In genomic region chr2:80446308-80447151, GRCm38 (mm10) we compare ENCODE assay signal across 8 mouse cellular contexts. TPM values are rescaled to one million over a fixed set of nuclear protein-coding genes. Genes with fewer than 3 reads are reported as not detected.
DNase-seq lines count a peak whose midpoint lies in the region; ATAC-seq and TF ChIP-seq lines count a peak whose summit lies in the region.

No protein-coding gene starts in this region.

- WGBS in hindbrain, postnatal 0 days: 1% methylated on average over 53 of the region's 54 CpGs
- WGBS in midbrain, embryonic 14.5 days: under 1% methylated on average over 54 of the region's 54 CpGs

- peak overlapping the region; percentile 100 for H3K4me2 ChIP-seq in hindbrain, postnatal 0 days (ENCODE audit: low read depth, low read length)
- H3K4me2 ChIP-seq in midbrain, embryonic 14.5 days (ENCODE audit: low read length): peak overlapping the region; percentile 100

- H3K9ac ChIP-seq in hindbrain, postnatal 0 days (replicated peaks; ENCODE audit: low read length): peak overlapping the region; percentile 51
- H3K9ac ChIP-seq in midbrain, embryonic 14.5 days (replicated peaks; ENCODE audit: low read length): peak overlapping the region; percentile 57

- H3K9me3 ChIP-seq in erythroblast, embryonic 14.5 days (ENCODE audit: control insufficient read depth, low read length): peaks cover 5% of the 10 kb centered on the region; the same call in 1 of the 2 replicates
- no peaks in the 10 kb centered on the region for H3K9me3 ChIP-seq in hindbrain, postnatal 0 days (ENCODE audit: low read length)
- H3K9me3 ChIP-seq in midbrain, embryonic 14.5 days (ENCODE audit: control insufficient read depth, low read length): peaks cover 5% of the 10 kb centered on the region; the same call in 1 of the 2 replicates

- no peak for ATAC-seq in erythroblast, adult 5-6 weeks (replicated peaks; ENCODE audit: low FRiP score, poor library complexity, severe bottlenecking)
- ATAC-seq in hindbrain, postnatal 0 days: peak; percentile 64
- peak; percentile 56 for ATAC-seq in midbrain, embryonic 14.5 days (ENCODE audit: low FRiP score, low TSS enrichment)

- H3K4me3 ChIP-seq in erythroblast, embryonic 14.5 days (replicated peaks): peak overlapping the region; percentile 3
- H3K4me3 ChIP-seq in hindbrain, postnatal 0 days (ENCODE audit: low read length): peak overlapping the region; percentile 62
- H3K4me3 ChIP-seq in midbrain, embryonic 14.5 days (replicated peaks; ENCODE audit: low read depth, low read length): peak overlapping the region; percentile 63
- peak overlapping the region; percentile 54 for H3K4me3 ChIP-seq in testis, adult 2 months (ENCODE audit: control insufficient read depth, low read depth, low read length)

- no peak for TF ChIP-seq CTCF in hindbrain, postnatal 0 days (IDR thresholded peaks at IDR 0.05; ENCODE audit: low read depth)
- no peak for TF ChIP-seq CTCF in testis, adult 2 months (IDR thresholded peaks at IDR 0.05; ENCODE audit: control insufficient read depth, insufficient read depth, insufficient replicate concordance, low read depth, low read length)

- no peaks in the 10 kb centered on the region for H3K4me1 ChIP-seq in erythroblast, embryonic 14.5 days (ENCODE audit: control insufficient read depth)
- H3K4me1 ChIP-seq in hindbrain, postnatal 0 days (ENCODE audit: insufficient read depth, low read length): no peaks in the 10 kb centered on the region
- H3K4me1 ChIP-seq in midbrain, embryonic 14.5 days (ENCODE audit: control insufficient read depth, insufficient read depth, low read length): no peaks in the 10 kb centered on the region
- peaks cover 16% of the 10 kb centered on the region for H3K4me1 ChIP-seq in testis, adult 2 months (ENCODE audit: control insufficient read depth, insufficient read depth, low read length)

- no peak for TF ChIP-seq POLR2A in testis, adult 2 months (IDR thresholded peaks at IDR 0.05; ENCODE audit: control insufficient read depth, low read depth, low read length)

- no peak overlapping the region for H3K27ac ChIP-seq in hindbrain, postnatal 0 days
- H3K27ac ChIP-seq in midbrain, embryonic 14.5 days (replicated peaks; ENCODE audit: low read depth, low read length): no peak overlapping the region
- H3K27ac ChIP-seq in testis, adult 2 months (ENCODE audit: control insufficient read depth, insufficient read depth, low read depth, low read length): no peak overlapping the region

- H3K27me3 ChIP-seq in erythroblast, embryonic 14.5 days (ENCODE audit: control insufficient read depth): peaks cover 58% of the 10 kb centered on the region
- H3K27me3 ChIP-seq in hindbrain, postnatal 0 days (ENCODE audit: insufficient read depth, low read length): 0 out of 2 replicates have a peak, but pooled peaks cover 5% of the 10 kb centered on the region
- peaks cover 25% of the 10 kb centered on the region for H3K27me3 ChIP-seq in midbrain, embryonic 14.5 days (ENCODE audit: control insufficient read depth, insufficient read depth, low read length)
- H3K27me3 ChIP-seq in testis, adult 2 months (ENCODE audit: control insufficient read depth, insufficient read depth, low read length): peaks cover 2% of the 10 kb centered on the region; the same call in 1 of the 2 replicates

- no peaks in the 10 kb centered on the region for H3K36me3 ChIP-seq in erythroblast, embryonic 14.5 days (ENCODE audit: control insufficient read depth)
- no peaks in the 10 kb centered on the region for H3K36me3 ChIP-seq in hindbrain, postnatal 0 days (ENCODE audit: insufficient read depth, low read length)
- no peaks in the 10 kb centered on the region for H3K36me3 ChIP-seq in midbrain, embryonic 14.5 days (ENCODE audit: control insufficient read depth, insufficient read depth, low read length)
- no peaks in the 10 kb centered on the region for H3K36me3 ChIP-seq in testis, adult 2 months (ENCODE audit: control insufficient read depth, insufficient read depth, low read length)

- intact Hi-C loops in gastrocnemius, postnatal 14 days (cut with DNase I; ENCODE audit: low total_unique reads): no loop called here
- intact Hi-C loops in left cerebral cortex, postnatal 36 days (cut with DNase I): no loop called here

- peak; percentile 62 to 69 for DNase-seq in cerebellum, postnatal 14 days
- peak; percentile 23 for DNase-seq in gastrocnemius, postnatal 14 days
- peak; percentile 48 for DNase-seq in hindbrain, postnatal 0 days (ENCODE audit: low spot score)
- DNase-seq in left cerebral cortex, postnatal 36 days (ENCODE audit: low spot score in 2 of 2): peak; percentile 38 to 41
- DNase-seq in midbrain, embryonic 14.5 days: peak; percentile 71

RNA-seq across cellular contexts. Expression of gene Frzb, which starts 0.9 kb away (rescaled TPM):
- not detected in 2 replicates for polyA plus RNA-seq in erythroblast, embryonic 14.5 days (2012)
- total RNA-seq in erythroblast, adult 5-6 weeks (2015; ENCODE audit: low replicate concordance): not detected in 2 replicates
- total RNA-seq in erythroblast, adult 5-6 weeks (2017; ENCODE audit: low replicate concordance): not detected in 2 replicates
- total RNA-seq in gastrocnemius, postnatal 14 days (2021): 10 to 100 TPM; 25.7 to 33.3 TPM
- 9.5 and 10.6 TPM in 2 replicates for total RNA-seq in hindbrain, postnatal 0 days (2014; rRNA removed)
- 9.3 and 9.9 TPM in 2 replicates for polyA plus RNA-seq in hindbrain, postnatal 0 days (2015; fragmentation: Nextera tagmentation; extraction: Ambion mirVana)
- 10 to 100 TPM; 27.7 to 33.5 TPM for total RNA-seq in left cerebral cortex, postnatal 36 days (2021)
- polyA plus RNA-seq in midbrain, embryonic 14.5 days (2014; fragmentation: Nextera tagmentation; extraction: Ambion mirVana): 0.84 and 2.2 TPM in 2 replicates
- 2.5 and 4.0 TPM in 2 replicates for polyA plus RNA-seq in testis, adult 2 months (2012; rRNA removed)

Comparison
In these comparisons a context has a peak if more than half of its experiments do, and no peak if none do; other contexts are left out.
1. H3K4me3 ChIP-seq: peak in every context shown above with its lines; median percentile 63 in midbrain, embryonic 14.5 days; 62 in hindbrain, postnatal 0 days; 54 in testis, adult 2 months; 3 in erythroblast, embryonic 14.5 days.
2. RNA of gene Frzb, which starts 0.9 kb away (total RNA-seq): 27.7 to 33.5 TPM in left cerebral cortex, postnatal 36 days, 25.7 to 33.3 TPM in gastrocnemius, postnatal 14 days and 9.5 to 10.6 TPM in hindbrain, postnatal 0 days; not detected in erythroblast, adult 5-6 weeks; every median in the first group is over 10 times any median in the second.
3. Peak in every context shown above with its lines, with median percentiles within 50 percentile points of each other: DNase-seq.